Mouse (Mus musculus) thymus, postnatal 36 days (tissue): ENCODE data around the gene Gm20388.

Source experiments
- DNase-seq, 2 experiments: peaks; one replicate each; pipeline ENCODE4 v3.0.0; 2022; ENCODE audit warnings: mixed read lengths in 2 of 2

The Gm20388 gene

DNA sequence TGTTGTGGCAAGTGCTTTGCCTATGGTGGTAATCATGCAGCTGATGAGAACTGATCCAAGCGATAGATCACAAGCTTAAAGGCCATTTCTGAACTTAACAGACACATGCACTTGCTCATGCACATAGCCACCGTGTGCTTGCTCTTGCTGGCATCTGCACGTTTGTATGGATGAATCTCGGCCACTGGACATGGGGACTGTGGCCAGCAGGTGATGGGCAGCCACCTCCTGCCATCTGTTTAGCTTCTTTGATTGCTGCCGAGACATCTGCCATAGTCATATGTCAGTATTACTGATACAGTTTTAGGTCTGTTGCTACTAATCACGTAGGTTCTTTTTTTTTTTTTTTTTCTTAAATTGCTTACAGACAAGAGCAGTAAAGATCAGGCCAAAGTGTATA is 2484.7 kb downstream of the Gm20388 start:
- no peak for DNase-seq

DNA sequence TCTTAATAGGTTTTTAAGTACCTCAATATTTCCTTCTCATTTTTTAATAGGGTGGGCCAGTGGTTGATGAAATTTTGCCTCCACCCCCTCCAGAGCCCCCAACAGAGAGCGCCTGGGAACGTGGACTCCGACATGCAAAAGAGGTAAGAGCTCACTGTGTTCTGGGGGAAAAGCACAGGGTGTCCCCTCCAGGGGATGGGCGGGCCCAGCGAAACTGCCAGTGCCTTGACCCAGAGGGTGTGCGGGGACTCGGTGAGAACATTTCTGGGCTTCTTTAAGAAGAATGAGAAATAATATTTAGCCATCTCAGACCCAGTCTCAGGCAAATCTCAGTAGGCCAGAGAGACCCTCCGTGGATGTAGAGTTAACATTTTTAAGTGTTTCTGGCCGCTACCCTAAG is 2487.5 kb downstream of the Gm20388 start:
- DNase-seq = no peak

DNA sequence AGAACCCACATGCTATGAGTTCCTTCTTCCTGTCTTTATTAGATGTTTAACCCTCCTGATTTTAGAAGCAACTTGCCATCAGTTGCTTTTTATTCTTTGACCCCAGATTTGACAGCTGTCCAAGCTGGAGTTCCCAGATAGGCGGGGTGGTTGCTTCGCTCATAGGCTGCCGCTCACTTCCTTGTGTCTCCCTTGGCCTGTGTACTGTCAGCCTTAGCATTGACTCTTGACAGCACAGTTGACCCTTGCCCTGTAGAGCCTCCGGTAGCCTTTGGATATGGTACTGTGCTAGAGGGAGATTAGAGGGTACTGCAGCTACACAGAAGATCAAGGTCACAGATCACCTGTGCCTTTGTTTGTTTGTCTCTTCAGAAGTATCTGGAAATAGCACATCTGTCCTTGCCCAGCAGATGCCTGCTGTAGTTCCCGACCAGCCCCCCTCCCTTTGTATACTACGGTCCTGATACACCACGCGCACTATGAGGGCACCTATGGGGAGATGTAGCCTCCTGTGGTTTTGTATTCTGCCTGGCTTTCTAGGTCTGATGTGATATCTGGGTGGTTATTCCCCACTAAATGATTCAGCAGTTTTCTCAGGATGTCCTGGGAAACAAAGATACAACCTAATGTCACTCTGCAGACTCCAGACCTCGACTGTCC is 2494.6 kb downstream of the Gm20388 start:
- no peak for DNase-seq

DNA sequence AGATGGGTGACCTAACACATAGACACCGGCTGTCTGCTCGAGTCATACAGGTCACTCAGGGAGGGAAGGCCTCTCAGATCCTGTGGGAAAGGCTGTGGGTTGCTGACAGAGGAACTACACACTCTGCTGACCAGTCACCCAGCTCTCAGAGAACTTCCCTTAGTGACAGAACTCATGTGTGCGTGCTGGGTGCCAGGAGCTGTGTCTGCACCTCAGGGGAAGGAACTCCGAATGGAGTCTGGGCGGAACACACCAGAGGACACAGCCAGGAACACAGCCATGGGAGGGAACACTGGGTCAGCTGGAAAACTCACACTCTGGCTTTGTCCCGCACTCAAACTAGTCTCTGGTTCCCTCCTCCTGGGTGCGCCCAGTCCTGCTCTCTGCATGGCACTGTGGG is 2497.0 kb downstream of the Gm20388 start:
- DNase-seq = no peak

DNA sequence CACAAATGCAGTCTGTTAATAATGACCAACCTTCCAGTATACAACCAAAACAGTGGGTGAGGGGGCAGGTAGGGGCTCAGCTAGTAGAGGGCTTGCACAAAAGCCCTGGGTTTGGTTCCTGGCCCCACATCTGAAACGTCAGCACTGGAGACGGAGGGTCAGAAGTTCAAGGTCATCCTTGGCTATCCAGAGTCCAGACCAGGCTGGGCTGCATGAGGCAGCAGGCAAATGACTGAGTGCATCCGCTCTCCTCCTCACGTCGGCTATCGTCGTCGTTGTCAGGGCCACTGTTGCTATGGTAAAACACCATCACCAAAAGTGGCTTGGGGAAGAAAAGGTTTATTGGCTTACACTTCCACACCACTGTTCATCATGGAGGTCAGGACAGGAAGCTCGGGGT is 2503.7 kb downstream of the Gm20388 start:
- no peak for DNase-seq

DNA sequence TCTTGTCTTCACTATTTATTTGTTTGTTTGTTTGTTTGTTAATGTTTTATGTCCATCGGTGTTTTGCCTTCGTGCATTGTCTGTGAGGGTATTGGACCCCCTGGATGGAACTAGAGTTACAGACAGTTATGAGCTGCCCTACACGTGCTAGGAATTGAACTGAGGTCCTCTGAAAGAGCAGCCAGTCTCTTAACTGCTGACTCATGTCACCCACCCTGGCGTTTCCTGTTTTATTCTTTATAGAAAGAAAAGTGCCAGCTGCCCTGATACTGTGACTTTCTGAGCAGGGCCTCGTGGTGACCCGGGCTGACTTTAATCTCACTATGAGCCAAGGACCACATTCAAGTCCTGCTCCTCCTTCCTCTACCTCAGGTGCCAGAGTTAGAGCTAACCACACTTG is 2504.9 kb downstream of the Gm20388 start:
- no peak for DNase-seq

DNA sequence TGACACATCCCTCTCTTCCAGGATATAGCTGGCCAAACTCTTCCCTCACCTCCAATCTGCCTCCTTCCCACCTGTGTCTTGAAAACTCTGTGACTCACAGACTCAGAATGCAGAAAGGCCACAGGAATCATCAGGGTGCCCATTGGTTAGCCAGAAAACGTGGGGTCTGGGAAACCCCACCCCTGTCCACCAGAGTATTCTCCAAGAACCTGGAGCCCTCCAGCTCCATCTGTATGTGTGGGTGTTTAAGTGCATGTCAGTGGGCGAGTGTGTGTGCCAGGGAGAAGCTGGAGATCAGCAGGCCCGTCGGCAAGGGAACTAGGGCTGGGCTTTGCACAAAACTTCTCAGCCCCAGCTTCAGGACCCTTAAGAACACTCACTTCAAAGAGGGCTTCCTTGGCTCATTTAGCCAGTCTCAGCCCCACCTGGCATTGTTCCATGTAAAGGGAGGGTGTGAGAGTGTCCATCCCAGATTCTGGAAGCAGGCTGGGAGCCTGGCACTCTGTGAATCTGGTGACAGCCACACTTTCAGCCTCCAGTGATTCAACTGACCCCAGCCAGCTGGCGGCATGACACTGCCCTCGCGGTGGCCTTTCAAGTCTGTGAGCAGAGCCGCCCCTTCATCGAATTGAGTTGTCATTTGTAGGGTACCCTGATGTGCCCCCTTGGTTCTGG is 2509.4 kb downstream of the Gm20388 start:
- no peak for DNase-seq

DNA sequence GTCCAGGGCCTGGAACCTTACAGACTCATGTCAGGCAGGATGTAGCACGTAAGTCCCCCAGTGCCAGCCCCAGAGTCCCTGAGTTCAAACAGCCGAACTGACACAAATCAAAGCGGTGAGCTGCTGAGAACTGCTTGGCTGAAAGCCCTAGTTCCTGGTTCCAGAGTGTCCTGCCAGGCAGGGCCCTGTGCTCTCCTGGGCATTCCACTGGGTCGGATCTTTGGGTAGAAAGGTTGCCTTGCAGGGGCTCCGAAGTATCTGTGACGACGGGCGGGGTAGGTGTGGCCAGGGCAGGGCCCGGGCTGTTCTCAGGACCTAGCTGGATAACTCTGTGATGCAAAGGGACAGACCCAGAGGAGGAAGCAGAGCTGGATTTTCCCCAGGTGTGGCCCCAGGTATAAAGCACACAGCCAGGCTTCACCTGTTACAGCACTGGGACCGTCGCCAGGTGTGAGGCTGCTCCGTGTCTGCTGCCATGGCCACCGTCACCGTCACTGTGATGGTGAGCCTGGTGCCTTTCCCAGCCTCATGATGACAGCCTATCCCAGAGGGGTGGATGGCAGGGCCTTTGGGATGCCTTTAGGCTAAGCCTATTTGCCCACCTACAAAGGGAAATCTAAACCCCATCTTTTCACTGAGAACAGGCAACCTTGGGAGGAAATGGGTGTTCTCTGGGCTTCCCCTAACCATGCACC is 2510.9 kb downstream of the Gm20388 start, which contains the start of gene Il17c:
TSS of gene Il17c (plus strand) at position 645 of the 695 bp plus-strand sequence.
- no peak for DNase-seq

DNA sequence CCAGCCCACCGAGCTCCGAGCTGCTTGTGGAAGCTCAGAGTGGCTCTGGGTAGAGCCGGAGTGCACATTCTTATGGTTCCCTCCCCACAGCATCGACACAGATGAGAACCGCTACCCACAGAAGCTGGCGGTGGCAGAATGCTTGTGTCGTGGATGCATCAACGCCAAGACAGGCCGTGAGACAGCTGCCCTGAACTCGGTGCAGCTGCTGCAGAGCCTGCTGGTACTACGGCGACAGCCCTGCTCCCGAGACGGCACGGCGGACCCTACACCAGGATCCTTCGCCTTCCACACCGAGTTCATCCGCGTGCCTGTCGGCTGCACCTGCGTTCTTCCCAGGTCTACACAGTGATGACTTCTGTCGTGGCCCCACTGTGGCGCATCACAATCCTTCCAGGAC is 2512.6 kb downstream of the Gm20388 start:
- peak in 1 of 2 experiments; percentile 9 for DNase-seq

DNA sequence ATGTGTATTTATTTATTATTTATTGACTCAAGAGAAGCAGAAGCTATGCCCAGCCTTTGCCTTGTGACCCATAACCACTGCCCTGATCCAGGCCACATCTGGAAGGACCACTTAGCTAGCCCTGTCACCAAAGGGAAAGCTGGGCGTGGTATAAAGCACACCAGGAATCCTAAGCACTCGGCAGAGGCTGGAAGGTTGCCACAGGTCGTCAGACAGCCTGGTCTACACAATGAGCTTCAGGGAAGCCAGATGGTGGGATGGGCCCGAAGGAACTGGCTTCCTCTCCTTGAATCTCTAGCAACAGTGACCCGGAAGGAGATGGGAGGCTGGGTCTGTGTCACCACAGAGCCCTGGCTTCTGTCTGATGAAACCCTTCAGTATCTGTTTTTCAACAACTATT is 2513.0 kb downstream of the Gm20388 start:
- no peak for DNase-seq

DNA sequence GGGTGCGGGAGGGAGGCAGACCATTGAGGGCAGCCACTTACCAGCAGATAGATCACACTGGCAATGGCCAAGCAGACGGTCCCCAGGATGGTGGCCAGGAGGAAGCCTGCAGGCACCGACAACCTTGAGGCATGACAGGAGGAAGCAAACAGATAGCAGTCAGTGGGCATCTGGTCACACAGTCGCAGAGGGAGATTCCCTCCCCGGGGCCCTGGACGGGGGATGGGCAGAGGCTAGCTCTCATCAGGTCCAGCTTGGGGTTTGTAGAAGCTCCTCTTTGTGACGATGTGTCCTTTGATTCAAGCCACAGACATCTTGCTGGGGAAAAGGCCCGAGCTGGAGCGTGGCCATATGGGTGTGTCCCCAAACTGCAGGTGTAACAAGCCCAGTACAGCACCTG is 2515.5 kb downstream of the Gm20388 start:
- DNase-seq = no peak

DNA sequence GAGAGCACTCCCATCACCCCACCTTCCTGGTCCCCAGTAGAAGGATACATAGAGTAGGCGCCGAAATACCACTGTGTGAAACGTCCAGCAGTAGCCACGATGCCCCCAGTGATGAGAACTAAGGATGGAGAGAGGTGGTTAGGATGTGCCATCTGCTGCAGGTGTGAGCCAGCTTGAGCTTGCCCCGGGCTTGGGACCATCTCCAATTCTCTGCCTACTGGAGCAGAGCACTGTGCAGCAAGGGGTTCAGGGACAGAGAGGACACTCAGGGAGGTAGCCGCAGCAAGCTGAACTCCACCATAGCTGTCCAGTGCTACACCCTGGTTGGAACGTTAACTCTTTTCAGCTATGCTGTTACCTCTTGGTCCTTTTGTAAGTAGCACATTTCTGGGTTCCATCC is 2517.0 kb downstream of the Gm20388 start:
- no peak for DNase-seq

DNA sequence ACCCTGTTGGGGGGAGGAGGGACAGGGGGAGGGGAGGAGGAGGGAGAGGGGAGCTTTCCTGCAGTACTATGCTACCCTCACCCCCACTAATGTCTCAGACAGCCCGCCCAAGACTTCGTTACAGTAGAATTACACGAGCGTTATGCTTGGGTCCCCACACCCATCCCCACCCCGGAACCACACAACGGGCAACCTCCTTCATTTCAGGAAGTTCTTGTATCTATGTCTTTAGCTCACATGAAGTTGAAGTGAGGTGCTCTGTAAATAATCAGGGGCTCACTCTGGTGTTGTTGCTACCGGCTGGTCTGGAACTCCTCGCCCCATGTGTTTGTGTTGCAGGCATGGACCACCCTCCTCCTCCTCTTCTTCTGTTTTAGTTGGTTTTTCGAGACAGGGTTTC is 2517.5 kb downstream of the Gm20388 start:
- no peak for DNase-seq

DNA sequence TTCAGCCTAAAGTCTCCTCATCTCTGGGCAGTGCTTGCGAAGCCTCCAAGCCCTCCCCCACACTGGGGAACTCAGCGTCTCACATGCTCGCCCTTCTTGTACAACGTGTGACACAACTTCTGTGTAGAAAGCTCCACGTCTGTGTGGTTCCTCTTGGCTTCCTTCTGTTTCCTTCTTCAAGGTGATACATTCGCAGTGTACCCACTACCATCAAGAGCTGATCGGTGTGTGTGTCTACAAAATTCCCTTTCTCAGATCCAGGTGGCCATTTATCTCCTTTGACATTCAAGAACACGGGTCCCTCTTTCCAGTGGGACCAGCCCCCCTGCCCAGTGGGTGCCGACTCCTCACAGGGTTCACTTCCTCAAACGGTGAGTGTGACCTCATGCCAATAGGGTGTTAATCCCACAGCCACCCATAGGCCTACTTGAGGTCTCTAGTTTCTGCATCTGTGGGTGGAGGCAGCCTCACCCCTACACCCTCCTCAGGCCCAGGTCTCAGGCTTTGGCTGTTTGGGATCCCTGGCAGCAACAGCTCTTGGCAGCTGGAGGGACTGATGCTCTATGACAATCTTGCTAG is 2519.5 kb downstream of the Gm20388 start:
- no peak for DNase-seq

DNA sequence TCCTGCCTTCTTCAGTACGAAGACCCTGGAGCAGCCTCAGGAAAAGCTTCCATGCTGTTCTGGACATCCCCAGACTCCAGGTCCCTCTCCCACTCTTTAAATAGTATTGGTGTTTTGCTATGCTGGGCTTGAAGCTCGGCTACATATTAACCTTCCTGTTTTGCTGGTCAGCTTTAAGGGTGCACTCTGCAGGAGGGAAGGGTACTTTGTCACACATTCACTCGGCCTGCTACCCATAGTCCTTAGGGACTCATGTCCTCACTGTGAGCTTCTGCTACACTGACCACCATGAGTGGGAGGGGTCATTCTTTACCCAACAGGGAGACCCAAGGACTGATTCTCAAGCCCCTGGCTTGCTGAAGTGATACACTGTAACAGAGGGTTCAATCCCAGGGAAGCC is 2520.0 kb downstream of the Gm20388 start:
- DNase-seq = no peak

DNA sequence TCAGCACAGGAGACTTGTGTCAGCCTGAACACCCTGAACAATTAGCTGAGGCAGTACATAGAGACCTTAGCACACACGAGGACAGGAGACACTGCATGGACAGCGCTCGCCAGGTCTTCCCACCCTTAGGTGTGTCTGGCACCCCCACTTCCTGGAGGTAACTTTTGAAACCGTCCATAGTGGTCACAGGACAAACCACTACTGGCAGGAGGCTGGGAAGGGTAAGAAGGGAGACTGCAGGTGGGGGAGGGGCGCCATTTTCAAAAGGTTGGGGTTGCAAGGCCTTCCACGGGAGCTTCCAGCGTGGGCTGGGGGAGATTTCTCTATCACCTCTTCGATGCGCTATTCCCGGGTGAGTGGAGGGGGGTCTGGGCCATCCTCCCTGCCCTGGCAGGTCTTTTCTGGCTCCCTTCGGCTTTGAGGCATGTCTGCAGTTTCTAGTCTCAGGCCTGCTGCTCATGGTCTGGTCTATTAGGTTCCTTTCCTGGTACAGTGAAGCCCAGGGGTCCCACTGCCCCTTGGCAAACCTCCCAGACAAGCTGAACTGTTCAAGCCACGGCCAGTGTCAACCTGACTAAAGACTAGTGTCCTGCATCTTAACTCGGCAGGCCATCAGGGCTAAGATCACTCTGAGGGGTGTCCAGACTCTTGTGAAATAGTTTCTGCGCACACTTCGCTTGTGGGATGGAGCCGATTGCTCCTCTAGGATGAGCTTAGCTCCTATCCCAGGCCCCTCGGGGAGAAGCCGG is 2521.2 kb downstream of the Gm20388 start:
- DNase-seq = peak; percentile 46 to 61

DNA sequence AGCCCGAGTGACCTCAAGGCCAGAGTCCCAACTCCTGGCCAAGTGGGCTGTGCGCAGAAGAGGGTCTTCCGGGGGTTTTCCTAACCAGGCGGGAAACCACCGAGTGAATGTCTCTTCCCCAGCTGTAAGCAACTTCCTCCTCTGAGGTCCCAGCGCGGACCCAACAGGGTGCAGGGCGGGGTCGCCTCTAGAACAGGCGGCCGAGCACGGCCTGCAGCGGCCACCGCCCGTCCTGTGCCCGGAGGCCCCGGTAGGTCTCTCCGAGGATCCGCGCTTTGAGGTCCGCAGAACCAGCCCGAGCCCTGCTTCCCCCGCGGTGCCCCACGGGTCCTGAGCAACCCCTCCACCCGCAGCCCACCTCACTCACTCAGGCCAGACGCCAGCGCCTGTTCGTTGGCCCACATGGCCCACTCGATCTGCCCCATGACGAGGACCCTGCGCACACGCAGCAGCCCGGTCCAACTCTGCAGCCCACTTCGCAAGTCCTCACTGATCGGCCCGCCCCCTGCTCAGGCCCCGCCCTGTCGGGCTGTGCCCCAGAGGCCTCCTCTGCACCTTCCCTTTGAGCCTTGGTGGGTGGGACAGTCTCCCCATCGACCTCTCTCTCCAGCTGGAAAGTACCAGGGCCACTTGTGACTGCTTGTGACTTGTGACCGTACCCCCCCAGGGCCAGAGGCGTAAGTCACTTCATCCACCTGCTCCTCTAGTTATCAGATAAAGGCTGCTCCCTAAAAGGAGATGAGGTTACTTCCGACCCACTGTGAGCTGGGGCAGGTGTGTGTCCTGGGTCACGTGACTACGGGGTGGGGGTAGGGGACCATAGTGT is 2522.0 kb downstream of the Gm20388 start, which contains the start of gene Cyba:
TSS of gene Cyba (minus strand) at position 488 of the 826 bp plus-strand sequence.
- DNase-seq = peak; percentile 87 to 90

DNA sequence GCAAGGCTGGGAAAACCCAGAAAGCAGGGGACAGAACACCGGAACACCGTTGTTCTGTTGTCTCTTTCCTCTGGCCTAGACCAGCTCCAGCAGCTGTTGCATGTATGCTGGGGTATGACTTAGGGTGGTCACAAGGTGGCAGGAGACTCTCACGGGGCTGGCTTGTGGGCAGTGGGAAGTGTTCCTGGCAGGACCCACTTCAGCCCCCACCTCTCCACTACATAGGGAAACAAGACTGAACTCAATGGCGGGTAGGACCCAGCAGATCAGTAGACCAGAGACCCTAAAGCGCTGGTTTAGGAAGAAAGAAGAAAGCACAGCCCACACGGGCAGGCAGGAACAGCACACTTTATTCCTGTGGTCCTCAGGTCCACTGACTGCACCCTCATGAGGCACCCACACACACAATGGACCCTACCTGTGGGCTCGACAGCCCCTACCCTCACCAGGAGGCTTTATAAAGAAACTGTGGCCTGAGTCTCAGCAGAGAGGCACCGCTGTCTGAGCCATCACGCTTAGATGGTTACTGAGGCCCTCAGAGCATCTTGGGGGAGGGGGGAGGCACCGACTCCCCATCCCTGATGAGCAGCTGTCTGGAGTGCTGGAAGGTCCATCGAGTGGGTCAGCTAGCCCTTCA is 2522.7 kb downstream of the Gm20388 start:
- DNase-seq = no peak

DNA sequence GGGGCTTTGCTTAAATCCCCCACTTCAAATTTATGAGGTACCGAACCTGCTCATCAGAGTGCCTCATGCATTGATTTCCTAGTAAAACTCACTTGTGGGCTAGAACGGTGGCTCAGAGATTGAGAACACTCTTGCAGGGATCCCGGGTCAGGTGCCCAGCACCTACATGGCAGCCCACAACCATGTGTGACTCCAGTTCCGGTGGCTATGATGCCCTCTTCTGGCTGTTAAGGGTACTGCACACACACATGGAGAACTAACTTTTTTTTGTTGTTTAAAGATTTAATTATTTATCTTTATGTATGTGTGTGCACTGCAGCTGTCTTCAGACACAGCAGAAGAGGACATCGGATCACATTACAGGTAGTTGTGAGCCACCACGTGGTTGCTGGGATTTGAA is 2524.7 kb downstream of the Gm20388 start:
- DNase-seq = no peak

DNA sequence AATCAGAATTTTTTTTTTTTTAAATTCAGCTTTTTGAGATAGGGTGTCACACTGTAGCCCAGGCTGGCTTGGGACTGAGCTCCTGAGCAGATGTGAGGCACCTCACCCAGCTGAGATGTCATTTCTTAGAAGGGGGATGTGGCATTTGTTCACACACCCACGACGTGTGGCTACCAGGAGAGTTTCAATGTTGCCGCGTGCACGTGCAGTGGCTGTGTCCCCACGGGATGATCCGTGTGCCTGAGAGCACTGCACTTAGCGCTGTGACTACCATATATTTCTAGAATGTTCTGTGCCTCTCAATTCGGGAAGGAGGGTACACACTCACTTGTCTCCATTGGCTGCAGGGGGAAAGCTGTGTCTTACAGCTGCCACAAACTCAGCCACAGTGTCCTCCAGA is 2525.5 kb downstream of the Gm20388 start:
- no peak for DNase-seq

DNA sequence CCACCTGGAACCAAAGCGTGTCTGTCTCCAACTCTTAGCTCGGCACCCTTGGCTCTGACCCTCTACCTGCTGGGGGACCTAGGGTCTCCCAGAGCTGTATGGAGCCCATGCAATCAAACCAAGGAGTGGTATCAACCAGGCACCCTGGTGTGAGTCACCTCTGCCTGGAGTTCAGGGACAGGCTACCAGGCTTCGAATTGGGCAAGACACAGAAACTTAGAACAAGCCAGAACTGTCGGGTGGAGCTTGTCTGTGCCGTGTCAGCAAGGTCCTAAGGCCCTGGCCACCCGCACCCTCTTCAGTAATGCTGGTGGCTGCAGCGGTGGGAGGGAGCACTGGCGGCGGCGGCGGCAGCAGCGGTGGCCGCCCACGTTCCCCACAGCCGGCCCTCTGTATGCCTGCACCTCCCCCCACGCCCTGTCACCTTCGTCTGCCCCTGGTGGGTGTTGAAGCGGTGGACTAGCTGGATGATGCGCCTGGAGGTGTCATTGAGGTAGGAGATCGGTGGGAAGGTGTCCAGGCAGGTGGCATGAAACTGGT is 2526.0 kb downstream of the Gm20388 start:
- no peak for DNase-seq
